Mouse (Mus musculus) spleen, postnatal 10 days (tissue): ENCODE data around the gene Prkca.
"Not testable (repeated sequence)": the region's sequence is repeated elsewhere in the genome, so short reads cannot be mapped to it uniquely, and the experiment has no call there.

Experiments
- DNase-seq, 2 experiments: peaks; one replicate each; pipeline ENCODE4 v3.0.0; 2021 to 2022; ENCODE audit warnings: low spot score in 2 of 2

Gene Prkca

DNA sequence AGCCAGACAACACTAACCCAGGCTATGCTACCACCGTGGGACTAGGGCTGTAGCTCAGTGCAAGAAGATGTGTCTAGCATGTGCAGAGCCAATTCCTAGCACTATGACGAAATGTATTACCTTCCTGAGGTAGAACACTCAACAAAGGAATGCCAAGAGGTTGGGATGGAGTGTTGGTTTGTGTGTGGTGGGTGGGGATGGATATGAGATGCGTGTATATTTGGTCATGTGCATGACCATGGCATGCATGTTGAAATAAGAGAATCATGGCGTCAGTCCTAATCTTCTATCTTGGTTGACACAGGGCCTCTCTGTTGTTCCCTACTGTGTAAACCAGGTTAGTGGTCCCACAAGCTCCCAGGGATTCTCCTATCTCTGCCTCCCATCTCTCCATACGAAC lies 225.5 kb downstream of the Prkca start:
- no peak for DNase-seq

DNA sequence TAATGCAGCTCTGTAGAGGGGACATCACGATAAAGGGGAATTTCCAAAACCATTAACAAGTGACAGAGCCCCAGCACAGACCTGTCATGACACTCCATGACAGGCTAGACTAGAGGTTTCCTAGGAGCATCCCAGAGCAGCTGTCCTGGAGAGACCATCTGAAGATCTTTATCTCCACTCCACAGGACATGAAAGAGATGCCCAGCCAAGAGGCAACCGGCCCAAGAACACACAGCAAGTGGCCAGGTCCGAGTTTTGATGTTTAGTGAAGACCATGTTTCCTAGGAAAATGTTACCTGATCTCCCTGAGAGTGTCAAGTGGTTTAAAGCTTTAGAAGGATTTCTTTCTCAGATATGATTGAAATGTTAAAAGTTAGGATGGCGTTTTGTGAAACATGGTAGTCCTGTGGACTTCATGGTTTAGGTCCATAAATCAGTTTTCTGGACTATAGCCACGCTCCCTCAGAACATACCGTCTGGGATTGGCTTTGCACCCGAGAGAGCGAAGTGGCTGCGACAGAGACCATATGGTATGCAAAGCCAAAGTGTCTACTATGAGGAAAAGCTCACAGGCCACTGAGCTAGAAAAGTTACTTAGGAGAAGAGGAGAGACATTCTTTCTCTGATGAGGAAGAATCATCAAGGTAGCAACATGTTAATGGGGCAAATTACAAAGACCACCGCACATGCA lies 226.2 kb downstream of the Prkca start:
- DNase-seq = no peak

DNA sequence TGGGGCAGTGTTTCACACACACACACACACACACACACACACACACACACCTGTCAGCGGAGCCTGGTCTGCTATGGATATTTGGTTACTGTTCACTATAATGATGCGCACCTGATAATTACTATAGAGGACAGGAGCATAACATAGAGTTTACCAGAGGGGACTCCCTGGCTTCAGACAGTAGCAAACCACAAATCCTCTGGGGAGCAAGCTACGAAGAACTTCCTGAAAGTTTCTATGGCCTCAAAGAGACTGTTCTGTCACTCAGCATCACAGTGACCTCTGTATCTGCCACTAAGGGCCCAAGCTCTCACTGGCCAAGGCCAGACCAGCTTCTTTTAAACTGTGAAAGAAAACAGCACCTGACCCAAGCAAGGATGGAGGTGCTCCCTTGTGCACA lies 229.6 kb downstream of the Prkca start:
- DNase-seq = no peak

- DNase-seq = no peak
Observed at GRCm38 (mm10) chr11:108112437-108112836, 231.3 kb downstream of the Prkca start.

GRCm38 (mm10) chr11:108104085-108104484 lies 239.6 kb downstream of the Prkca start:
- no peak for DNase-seq

- no peak for DNase-seq
Observed at GRCm38 (mm10) chr11:108101280-108101950, 242.3 kb downstream of the Prkca start.

DNA sequence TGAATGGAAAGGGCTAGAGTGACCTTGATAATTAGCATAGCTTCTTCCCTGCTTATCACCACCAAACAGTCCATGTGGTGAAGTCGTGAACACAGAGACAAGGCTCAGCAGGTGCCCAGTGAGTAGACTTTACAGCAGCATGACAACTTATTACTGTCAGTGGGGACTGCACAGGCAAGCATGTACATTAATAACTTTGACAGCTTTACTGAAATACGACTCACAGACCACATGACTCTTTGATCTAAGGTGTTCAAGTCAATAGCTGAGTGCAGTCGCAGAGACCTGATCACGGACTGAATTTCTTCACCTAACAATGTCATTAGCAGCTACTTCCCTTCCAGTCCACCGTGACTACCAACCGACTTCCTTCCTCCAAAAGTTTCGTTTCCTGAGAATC lies 245.4 kb downstream of the Prkca start:
- no peak for DNase-seq

- DNase-seq = no peak
Observed at GRCm38 (mm10) chr11:108094796-108095195, 248.9 kb downstream of the Prkca start.

DNA sequence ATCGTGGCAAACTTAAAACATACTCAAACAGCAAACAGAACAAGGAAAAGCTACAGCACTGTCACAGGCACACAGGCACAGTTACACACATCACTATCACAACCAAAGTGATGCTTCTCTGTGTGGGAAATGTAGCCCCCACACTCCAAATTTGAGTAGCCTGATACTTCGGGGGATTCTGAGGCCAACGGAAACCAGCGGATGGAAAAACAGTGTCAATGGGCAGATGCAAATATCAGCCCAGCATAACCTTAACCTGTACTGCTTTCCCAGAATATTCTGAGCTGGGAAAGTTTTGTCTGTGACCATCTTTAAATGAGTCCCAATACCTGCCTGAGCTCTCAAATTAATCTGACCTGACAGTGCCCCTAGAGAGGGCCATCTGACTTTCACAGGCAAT lies 250.5 kb downstream of the Prkca start:
- DNase-seq = no peak

DNA sequence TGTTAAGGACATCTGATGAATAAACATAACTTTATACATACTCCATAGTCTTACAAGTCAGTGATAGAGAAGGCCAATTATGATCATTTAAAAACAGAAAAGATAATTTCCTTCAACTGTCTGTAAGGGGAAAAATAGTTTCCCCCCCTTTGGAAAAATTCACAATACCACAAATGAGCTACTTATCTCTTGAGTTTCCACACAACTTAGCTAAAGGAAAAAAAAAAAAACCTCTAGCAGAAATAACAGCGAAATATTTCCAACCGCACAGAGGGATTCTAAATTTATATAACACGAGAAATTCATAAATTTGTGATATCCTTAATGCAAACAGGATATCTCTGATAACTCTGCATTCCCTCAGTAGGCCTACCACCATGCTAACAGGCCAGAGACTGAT lies 252.5 kb downstream of the Prkca start:
- no peak for DNase-seq

- DNase-seq = no peak
Observed at GRCm38 (mm10) chr11:108090706-108091105, 253.0 kb downstream of the Prkca start.

GRCm38 (mm10) chr11:108088063-108088462 lies 255.7 kb downstream of the Prkca start:
- no peak for DNase-seq

- not testable (repeated sequence) for DNase-seq
Observed at GRCm38 (mm10) chr11:108087105-108087700, 256.5 kb downstream of the Prkca start.

DNA sequence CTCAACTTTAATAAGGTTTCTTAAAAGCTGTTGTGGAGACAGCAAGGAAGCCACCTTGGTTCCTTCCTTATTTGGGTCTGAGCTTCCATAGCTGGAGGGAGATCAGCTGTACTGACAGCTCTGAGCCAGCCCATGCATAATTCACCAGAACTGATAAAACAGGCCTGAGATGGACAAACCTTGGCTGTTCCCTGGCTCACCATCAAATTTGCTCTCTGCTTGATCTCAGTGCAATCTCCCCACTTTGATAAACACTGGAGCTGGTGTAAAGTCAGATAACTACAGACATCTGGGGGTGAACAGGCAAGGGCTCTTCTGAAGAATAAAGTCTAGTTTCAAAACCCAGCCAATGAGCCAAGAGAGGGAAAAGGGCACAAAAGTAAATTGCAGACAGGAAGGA lies 261.1 kb downstream of the Prkca start:
- DNase-seq = no peak

DNA sequence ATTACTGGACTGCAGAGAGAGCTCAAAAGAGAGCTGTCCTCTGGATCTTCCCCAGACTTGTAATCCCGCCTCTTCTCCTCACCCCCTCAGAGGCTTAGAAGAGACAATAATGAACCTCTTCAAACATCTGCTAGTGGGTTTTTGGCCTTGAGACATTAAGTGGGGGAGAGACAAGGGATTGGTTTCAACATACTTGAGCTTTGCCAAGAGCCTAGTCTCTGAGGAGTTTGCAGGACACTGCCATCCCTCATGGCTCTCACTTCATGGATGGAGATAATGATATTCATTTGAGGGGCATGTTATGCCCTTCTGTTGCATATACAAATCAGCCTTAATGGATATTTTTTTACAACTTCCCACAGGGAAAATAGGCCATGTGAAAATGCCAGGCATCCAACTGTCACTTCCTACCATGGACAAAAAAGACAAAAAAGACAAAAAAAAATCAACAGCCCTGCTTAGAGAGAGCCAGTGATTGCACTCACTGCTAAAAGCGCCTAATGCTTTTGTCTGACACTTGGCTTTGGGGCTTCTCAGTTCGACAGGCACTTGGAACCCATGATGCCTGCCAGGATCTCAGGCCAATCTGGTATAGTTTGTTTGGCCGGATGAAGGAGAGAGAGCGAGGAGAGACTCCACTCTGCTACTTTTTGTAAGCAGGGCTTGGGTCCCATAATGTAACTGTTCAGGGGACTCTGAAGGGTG lies 263.6 kb downstream of the Prkca start:
- DNase-seq = no peak

DNA sequence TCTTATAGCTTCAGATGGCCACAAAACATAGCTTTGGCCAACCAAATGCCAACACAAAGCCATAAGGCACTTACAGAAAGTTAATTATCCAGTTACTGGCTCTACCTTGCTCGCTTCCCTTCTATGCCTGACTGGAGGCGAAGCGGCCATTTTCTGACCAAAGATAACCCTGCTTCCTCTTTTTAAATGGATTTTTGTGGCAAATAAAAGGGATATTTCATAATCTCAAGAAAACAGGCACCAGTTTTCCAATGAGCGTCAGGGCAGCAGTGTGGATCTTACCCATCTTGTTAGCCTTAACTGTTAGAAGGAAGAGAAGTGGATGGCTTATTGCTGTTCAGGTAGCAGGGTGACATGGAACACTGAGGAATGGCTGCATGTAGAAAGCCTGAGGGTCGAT lies 264.3 kb downstream of the Prkca start:
- DNase-seq = no peak

- DNase-seq = no peak
Observed at GRCm38 (mm10) chr11:108077514-108077913, 266.2 kb downstream of the Prkca start.

GRCm38 (mm10) chr11:108072606-108073243 lies 271.0 kb downstream of the Prkca start:
- DNase-seq = no peak

DNA sequence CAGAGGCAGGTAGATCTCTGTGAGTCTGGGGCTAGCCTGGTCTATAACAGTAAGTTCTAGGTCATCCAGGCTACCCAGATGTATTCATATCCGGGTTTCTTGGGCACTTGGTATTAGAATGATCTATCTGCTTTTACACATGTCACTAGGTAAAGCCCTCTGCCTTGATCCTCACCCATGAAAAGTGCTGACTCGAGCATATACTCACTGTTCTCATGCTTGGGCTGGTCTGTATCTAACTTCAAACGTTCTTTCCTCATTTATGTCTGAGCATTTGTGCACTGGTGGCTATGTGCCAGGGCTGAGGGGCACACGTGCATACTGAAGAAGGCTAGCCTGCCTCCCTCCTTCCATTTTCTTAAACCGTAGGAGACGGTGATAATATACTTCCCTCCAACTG lies 272.5 kb downstream of the Prkca start:
- DNase-seq = no peak

GRCm38 (mm10) chr11:108070038-108070437 lies 273.7 kb downstream of the Prkca start:
- no peak for DNase-seq

DNA sequence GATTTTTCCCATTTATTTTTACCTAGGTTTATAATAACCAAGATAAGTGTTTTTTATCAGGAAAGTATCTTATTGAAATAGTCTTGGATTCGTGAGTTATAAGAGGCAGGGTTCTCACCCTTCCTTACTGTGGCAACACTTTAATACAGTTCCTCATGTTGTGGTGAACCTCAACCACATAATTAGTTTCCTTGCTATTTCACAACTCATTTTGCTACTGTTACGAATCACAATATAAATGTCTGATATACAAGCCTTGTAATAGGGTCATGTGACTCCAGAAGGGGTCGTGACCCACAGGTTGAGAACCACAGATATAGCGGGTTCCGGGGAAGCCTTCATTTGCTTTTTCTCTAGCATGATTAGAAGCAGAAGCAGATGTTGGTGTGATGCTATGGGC lies 275.3 kb downstream of the Prkca start:
- no peak for DNase-seq

DNA sequence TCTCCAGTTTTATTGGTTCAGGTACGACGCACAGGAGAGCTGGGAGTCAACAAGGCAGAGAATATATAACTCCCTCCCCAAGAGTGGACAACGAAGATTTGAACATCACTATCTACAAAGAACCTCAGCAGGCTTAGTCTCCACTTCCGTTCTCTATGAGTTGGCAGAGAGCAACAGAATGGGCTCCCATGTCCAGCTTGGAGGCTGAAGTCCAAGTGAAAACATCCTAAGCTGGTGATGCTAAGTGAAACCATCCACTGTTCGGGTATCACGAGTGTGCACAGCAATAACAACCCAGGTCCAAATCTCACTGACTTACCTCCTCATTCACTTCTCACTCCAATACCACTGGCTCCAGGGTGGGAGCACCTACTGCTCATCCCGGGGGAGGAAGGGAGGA lies 276.6 kb downstream of the Prkca start:
- DNase-seq = no peak
